Mouse (Mus musculus): ENCODE data around the gene Lrfn3.

DNA sequence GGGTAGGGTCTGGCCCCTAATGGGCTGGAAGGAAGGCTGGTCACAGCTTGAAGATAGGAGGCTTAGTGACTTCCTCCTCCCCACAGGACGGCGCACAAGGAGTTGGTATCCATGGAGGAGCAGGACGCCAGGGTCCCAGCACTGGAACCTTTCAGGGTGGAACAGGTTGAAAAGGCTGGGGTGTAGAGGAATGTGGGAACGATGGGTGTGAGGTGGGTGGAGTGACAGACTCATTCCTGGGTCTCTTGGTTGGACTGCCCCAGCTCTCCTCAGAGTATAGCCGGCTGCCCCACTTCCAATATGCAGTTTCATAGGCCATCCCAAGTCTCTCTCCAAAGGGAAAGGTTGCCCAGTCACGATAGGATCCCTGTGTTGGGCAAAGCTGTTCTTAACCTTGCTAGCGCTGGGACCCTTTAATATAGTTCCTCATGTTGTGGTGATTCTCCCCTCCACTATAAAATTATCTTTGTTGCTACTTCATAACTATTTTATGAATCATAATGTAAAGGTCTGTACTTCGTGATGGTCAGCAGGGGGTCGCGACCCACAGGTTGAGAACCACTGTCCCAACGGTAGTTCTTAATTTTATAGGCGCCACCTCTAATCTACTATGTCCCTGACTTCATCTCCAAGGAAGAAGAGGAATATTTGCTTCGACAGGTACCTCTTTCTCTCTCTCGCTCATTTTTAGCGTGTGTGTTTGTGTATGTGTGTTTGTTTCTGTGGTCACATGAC, 53.0 kb downstream of the Lrfn3 start:
- TF ChIP-seq CTCF (IDR thresholded peaks at IDR 0.05; ENCODE audit: borderline replicate concordance, control insufficient read depth, extremely low read depth, insufficient read depth, low read length, poor library complexity) (no peak), POLR2A (IDR thresholded peaks at IDR 0.05; ENCODE audit: control insufficient read depth, extremely low read depth, insufficient read depth, low read length, poor library complexity) (no peak)

All from thymus, adult 2 months (tissue).